Mouse (Mus musculus) liver, embryonic 13.5 days (tissue): Measurements from ENCODE around the gene Dusp9. TPM values are rescaled to one million over a fixed set of nuclear protein-coding genes. Genes with fewer than 3 reads are reported as not detected.

Experiments
- polyA plus RNA-seq: library from polyadenylated mRNA; unstranded; fragments of >200 nt; fragmentation: Nextera tagmentation; extraction: Ambion mirVana; gene quantifications from 2 replicates; pipeline ENCODE4 v1.2.1, GENCODE M21; 2015

Gene Dusp9
- polyA plus RNA-seq, 1 experiment from 2014 or later: 36.2 TPM

Other genes with a start within 250 kb of the Dusp9 start
- gene Gm18336, start 240.7 kb upstream of the Dusp9 start, polyA plus RNA-seq: not detected in 2 replicates
- not detected in 2 replicates for gene Zfp92, start 228.3 kb upstream of the Dusp9 start, polyA plus RNA-seq
- not detected in 2 replicates for gene Trex2, start 204.1 kb upstream of the Dusp9 start, polyA plus RNA-seq
- gene Haus7, start 180.4 kb upstream of the Dusp9 start, polyA plus RNA-seq: 50.6 and 51.9 TPM in 2 replicates
- 7.1 and 10.6 TPM in 2 replicates for gene Bgn, start 155.8 kb upstream of the Dusp9 start, polyA plus RNA-seq
- 0.03 TPM in 2 replicates for gene Atp2b3, start 136.3 kb upstream of the Dusp9 start, polyA plus RNA-seq
- gene Pnck, start 20.7 kb downstream of the Dusp9 start, polyA plus RNA-seq: 1.1 and 1.2 TPM in 2 replicates
- 0.38 and 0.41 TPM in 2 replicates for gene Slc6a8, start 33.7 kb downstream of the Dusp9 start, polyA plus RNA-seq
- gene Bcap31, start 76.8 kb downstream of the Dusp9 start, polyA plus RNA-seq: 171 and 180 TPM in 2 replicates
- gene Abcd1, start 77.2 kb downstream of the Dusp9 start, polyA plus RNA-seq: 7.2 and 7.5 TPM in 2 replicates
- 0.12 and 0.16 TPM in 2 replicates for gene Plxnb3, start 117.7 kb downstream of the Dusp9 start, polyA plus RNA-seq
- gene Srpk3, start 135.0 kb downstream of the Dusp9 start, polyA plus RNA-seq: 0.71 and 0.83 TPM in 2 replicates
- 130 and 131 TPM in 2 replicates for gene Idh3g, start 147.5 kb downstream of the Dusp9 start, polyA plus RNA-seq
- gene Ssr4, start 147.6 kb downstream of the Dusp9 start, polyA plus RNA-seq: 144 and 157 TPM in 2 replicates
- gene Pdzd4, start 185.6 kb downstream of the Dusp9 start, polyA plus RNA-seq: 0.06 and 0.07 TPM in 2 replicates